Mouse (Mus musculus): ENCODE results near the gene Pitpnm2. TPM values are rescaled to one million over a fixed set of nuclear protein-coding genes. Genes with fewer than 3 reads are reported as not detected.
A peak's percentile ranks its signal among the peaks of the same experiment; 100 is the strongest.

Gene Pitpnm2
- polyA plus RNA-seq, 1 experiment from 2014 or later: 4.8 TPM

DNA sequence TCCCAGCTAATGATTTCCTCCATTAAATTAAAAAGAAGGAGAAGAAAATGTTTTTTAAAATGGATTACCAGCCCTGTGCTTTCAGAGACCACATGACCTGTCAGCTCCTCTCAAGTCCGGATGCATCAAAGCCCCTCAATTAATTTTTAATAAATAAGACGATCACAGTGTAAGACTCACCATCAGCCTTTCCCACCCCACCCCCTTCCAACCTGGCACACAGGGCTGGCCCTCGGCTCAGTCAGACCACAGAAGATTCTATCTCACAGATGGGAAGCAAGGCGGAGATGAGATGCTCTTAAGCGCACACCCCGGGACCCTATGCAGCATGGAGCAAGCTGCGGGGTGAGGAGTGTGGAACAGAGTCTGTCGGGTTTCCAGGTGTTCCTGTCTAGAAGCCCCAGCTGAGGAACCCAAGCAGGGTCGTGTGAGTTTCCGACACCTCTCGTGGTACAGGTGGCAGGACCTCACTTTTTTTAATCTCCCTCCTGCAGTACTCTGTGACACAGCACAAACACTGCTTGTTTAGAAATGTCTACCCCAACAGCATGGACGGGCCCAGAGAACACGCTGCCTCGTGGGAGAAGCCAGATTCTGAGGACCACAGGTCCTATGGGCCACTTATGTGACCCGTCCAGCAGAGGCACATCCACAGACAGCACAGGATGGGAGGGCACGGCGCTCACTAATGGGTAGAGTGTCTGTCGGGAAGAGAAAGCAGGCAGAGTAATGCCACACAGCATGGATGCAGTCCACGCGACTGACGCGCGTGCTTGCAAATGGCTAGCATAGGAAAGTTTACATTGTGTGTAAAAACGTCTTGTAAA is 56.1 kb downstream of the Pitpnm2 start:
- H3K36me3 ChIP-seq: no peaks in the 10 kb centered on the region
- H3K27ac ChIP-seq: no peak overlapping the region
- no peaks in the 10 kb centered on the region for H3K27me3 ChIP-seq
- peaks cover 39% of the 10 kb centered on the region for H3K4me1 ChIP-seq
- no peaks in the 10 kb centered on the region for H3K9me3 ChIP-seq
- 68% methylated on average over 24 of the region's 24 CpGs for WGBS
- ATAC-seq (ENCODE audit: insufficient number of reproducible peaks, low FRiP score, low TSS enrichment, low read depth): 0 out of 2 replicates have a peak, but pooled peaks have one; percentile 17
- no peak overlapping the region for H3K9ac ChIP-seq
- no peak overlapping the region for H3K4me2 ChIP-seq
- H3K4me3 ChIP-seq: no peak overlapping the region

DNA sequence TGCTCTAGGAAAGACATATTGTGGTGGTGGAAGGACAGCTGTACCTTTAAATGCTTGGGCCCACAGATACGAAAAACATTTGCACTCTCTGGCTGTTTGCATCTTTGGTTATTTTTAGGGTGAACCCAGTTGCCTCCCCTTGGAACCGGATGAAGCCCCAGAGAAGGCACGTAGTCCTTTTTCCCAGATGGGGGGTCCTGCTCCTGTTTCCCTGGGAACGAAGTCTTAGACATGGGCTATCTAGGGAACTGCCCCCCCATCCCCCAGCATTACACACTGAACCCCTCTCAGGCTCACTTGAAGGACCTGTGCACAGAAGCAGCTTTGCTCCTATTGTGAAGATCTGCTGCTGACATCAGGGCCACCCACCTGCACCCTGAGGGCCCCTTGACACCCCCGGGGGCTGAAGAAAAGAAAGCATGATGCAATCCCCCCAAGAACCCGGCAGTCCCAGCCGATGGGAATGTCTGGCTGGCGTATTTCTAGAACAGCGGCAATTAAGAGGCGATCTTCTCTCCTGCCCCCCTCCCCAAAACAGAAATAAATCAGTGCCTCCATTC is 56.8 kb downstream of the Pitpnm2 start:
- H3K27me3 ChIP-seq: no peaks in the 10 kb centered on the region
- no peak overlapping the region for H3K4me3 ChIP-seq
- no peak overlapping the region for H3K9ac ChIP-seq
- 53% methylated on average over 10 of the region's 10 CpGs for WGBS
- no peaks in the 10 kb centered on the region for H3K36me3 ChIP-seq
- H3K9me3 ChIP-seq: no peaks in the 10 kb centered on the region
- ATAC-seq (ENCODE audit: insufficient number of reproducible peaks, low FRiP score, low TSS enrichment, low read depth): no peak
- peaks cover 43% of the 10 kb centered on the region for H3K4me1 ChIP-seq
- H3K27ac ChIP-seq: peak overlapping the region; percentile 11; the same call in 1 of the 2 replicates
- no peak overlapping the region for H3K4me2 ChIP-seq

DNA sequence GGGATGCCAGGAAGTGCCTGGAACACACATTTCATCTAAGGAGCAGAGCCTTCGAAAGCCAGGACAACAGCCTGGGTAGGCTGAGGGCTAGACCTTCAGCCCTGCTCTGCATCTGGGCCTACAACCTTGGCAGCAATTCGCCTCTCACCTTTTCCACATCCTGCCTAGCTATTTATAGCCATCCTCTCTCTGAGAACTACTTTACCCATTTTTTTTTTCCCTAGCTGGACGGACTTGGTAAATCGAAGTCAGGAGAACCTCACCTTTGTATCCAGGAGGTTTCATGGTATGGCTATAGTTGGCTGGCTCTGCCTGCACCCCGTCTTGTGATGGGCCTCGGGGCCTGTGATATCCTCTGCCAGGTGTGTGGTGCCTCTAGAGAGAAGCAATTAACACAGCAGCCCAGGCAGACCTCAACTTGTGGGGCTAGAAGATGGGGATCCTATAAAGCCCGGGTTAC is 57.3 kb downstream of the Pitpnm2 start:
- H3K27ac ChIP-seq: peak overlapping the region; percentile 11; the same call in 1 of the 2 replicates
- H3K4me1 ChIP-seq: peaks cover 48% of the 10 kb centered on the region
- H3K4me3 ChIP-seq: no peak overlapping the region
- WGBS: 56% methylated on average over 7 of the region's 7 CpGs
- no peak for ATAC-seq (ENCODE audit: insufficient number of reproducible peaks, low FRiP score, low TSS enrichment, low read depth)
- no peak overlapping the region for H3K9ac ChIP-seq
- no peaks in the 10 kb centered on the region for H3K27me3 ChIP-seq
- H3K36me3 ChIP-seq: no peaks in the 10 kb centered on the region
- H3K4me2 ChIP-seq: no peak overlapping the region
- H3K9me3 ChIP-seq: no peaks in the 10 kb centered on the region

GRCm38 (mm10) chr5:124190146-124190870 is 59.3 kb downstream of the Pitpnm2 start:
- whole genome bisulfite sequencing: 79% methylated on average over 10 of the region's 10 CpGs

DNA sequence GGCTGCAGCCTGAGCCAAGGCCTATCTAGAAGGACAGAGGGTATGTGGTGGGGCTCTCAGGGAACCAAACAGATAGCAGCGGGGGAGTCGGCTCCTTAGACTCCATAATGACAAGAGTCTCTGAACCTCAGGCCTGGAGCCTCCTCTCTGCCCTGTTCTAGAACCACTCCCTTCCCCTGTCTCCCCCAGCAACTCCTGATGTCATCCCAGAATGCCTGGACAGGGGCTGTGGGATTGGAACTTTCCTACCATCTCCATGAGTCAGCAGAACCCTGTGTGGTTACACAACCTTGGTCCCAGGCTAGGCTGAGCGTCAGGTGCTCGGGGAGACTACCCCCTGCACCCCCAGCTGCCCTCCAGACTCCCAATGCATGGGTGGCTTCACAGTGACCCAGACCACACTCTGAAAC is 60.0 kb downstream of the Pitpnm2 start:
- H3K4me3 ChIP-seq: no peak overlapping the region
- no peaks in the 10 kb centered on the region for H3K36me3 ChIP-seq
- no peaks in the 10 kb centered on the region for H3K9me3 ChIP-seq
- ATAC-seq (ENCODE audit: insufficient number of reproducible peaks, low FRiP score, low TSS enrichment, low read depth): no peak
- no peaks in the 10 kb centered on the region for H3K27me3 ChIP-seq
- H3K4me1 ChIP-seq: peaks cover 75% of the 10 kb centered on the region
- H3K27ac ChIP-seq: no peak overlapping the region
- H3K9ac ChIP-seq: no peak overlapping the region
- no peak overlapping the region for H3K4me2 ChIP-seq
- WGBS: 90% methylated on average over 4 of the region's 4 CpGs

More at GRCm38 (mm10) chr5:124190146-124190870, 59.3 kb downstream of the Pitpnm2 start:
- no peak overlapping the region for H3K4me2 ChIP-seq
- ATAC-seq (ENCODE audit: insufficient number of reproducible peaks, low FRiP score, low TSS enrichment, low read depth): no peak
- no peak overlapping the region for H3K9ac ChIP-seq
- H3K27ac ChIP-seq: no peak overlapping the region
- H3K27me3 ChIP-seq: no peaks in the 10 kb centered on the region
- no peak overlapping the region for H3K4me3 ChIP-seq
- no peaks in the 10 kb centered on the region for H3K9me3 ChIP-seq
- H3K4me1 ChIP-seq: peaks cover 68% of the 10 kb centered on the region
- H3K36me3 ChIP-seq: no peaks in the 10 kb centered on the region

GRCm38 (mm10) chr5:124187508-124188311 is 61.9 kb downstream of the Pitpnm2 start:
- no peak overlapping the region for H3K4me3 ChIP-seq
- H3K27ac ChIP-seq: peak overlapping the region; percentile 39
- H3K4me1 ChIP-seq: peaks cover 70% of the 10 kb centered on the region
- H3K4me2 ChIP-seq: peak overlapping the region; percentile 44
- no peak overlapping the region for H3K9ac ChIP-seq
- WGBS: 54% methylated on average over 12 of the region's 12 CpGs
- no peaks in the 10 kb centered on the region for H3K9me3 ChIP-seq
- H3K27me3 ChIP-seq: no peaks in the 10 kb centered on the region
- ATAC-seq (ENCODE audit: insufficient number of reproducible peaks, low FRiP score, low TSS enrichment, low read depth): no peak
- H3K36me3 ChIP-seq: no peaks in the 10 kb centered on the region

DNA sequence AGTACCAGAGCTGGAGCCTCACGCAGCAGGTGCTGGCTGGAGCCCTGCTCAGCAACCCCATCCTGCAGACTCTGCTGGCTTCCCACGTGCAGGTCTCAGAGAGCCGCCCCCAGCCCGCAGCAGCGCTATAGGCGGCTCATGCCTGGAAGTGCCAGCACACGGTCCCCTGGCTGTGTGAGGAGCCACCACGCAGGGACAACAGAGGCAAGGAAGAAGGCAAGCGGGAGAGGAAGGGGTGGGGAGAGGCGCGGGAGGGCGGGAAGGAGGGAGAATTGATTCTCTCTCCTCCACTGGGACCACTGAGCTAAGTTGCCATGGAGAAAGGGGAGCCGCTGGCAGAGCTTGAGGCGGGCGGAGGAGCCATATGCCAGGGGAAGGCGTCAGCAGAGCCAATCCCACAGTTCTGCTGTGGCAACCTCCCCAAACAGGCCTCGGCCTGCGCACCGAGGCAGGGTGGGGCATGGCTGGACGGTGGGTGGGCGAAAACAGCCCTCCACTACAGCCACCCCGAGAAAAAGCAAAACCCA is 62.5 kb downstream of the Pitpnm2 start:
- H3K9me3 ChIP-seq: no peaks in the 10 kb centered on the region
- H3K4me2 ChIP-seq: peak overlapping the region; percentile 44
- H3K27ac ChIP-seq: peak overlapping the region; percentile 63
- no peak overlapping the region for H3K9ac ChIP-seq
- no peaks in the 10 kb centered on the region for H3K27me3 ChIP-seq
- ATAC-seq (ENCODE audit: insufficient number of reproducible peaks, low FRiP score, low TSS enrichment, low read depth): peak; percentile 57
- H3K4me1 ChIP-seq: peaks cover 63% of the 10 kb centered on the region
- no peaks in the 10 kb centered on the region for H3K36me3 ChIP-seq
- peak overlapping the region; percentile 24 for H3K4me3 ChIP-seq
- WGBS: 12% methylated on average over 20 of the region's 22 CpGs

- Histone ChIP-seq H3K9me3 (no peaks in the 10 kb centered on the region), H3K27me3 (no peaks in the 10 kb centered on the region), H3K4me1 (peaks cover 59% of the 10 kb centered on the region), H3K9ac (no peak overlapping the region), H3K4me3 (peak overlapping the region; percentile 24), H3K4me2 (peak overlapping the region; percentile 44), H3K36me3 (no peaks in the 10 kb centered on the region), H3K27ac (peak overlapping the region; percentile 63; the same call in 1 of the 2 replicates)
- 63% methylated on average over 10 of the region's 10 CpGs for WGBS
- ATAC-seq (ENCODE audit: insufficient number of reproducible peaks, low FRiP score, low TSS enrichment, low read depth): no peak
Observed at GRCm38 (mm10) chr5:124186465-124186854, 63.1 kb downstream of the Pitpnm2 start.

GRCm38 (mm10) chr5:124185706-124186464 is 63.7 kb downstream of the Pitpnm2 start:
- Histone ChIP-seq H3K9ac (no peak overlapping the region), H3K36me3 (no peaks in the 10 kb centered on the region), H3K27ac (peak overlapping the region; percentile 59; the same call in 1 of the 2 replicates), H3K27me3 (no peaks in the 10 kb centered on the region), H3K4me2 (peak overlapping the region; percentile 44; the same call in 1 of the 2 replicates), H3K4me3 (no peak overlapping the region; the same call in 1 of the 2 replicates), H3K4me1 (peaks cover 59% of the 10 kb centered on the region), H3K9me3 (no peaks in the 10 kb centered on the region)
- 67% methylated on average over 15 of the region's 15 CpGs for WGBS
- no peak for ATAC-seq (ENCODE audit: insufficient number of reproducible peaks, low FRiP score, low TSS enrichment, low read depth)

GRCm38 (mm10) chr5:124184898-124185701 is 64.5 kb downstream of the Pitpnm2 start:
- Histone ChIP-seq H3K9me3 (no peaks in the 10 kb centered on the region), H3K4me2 (peak overlapping the region; percentile 24), H3K4me3 (peak overlapping the region; percentile 13; the same call in 1 of the 2 replicates), H3K36me3 (no peaks in the 10 kb centered on the region), H3K4me1 (peaks cover 52% of the 10 kb centered on the region), H3K27ac (peak overlapping the region; percentile 22; the same call in 1 of the 2 replicates), H3K9ac (no peak overlapping the region), H3K27me3 (no peaks in the 10 kb centered on the region)
- peak; percentile 44; the same call in 1 of the 2 replicates for ATAC-seq (ENCODE audit: insufficient number of reproducible peaks, low FRiP score, low TSS enrichment, low read depth)
- WGBS: 20% methylated on average over 15 of the region's 15 CpGs

Data from limb, embryonic 15.5 days (tissue).